In genomic region chr3:96559911-96560850, GRCm38 (mm10) we compare ENCODE assay signal across 8 mouse cellular contexts. TPM values are rescaled to one million over a fixed set of nuclear protein-coding genes. Genes with fewer than 3 reads are reported as not detected.
DNase-seq lines count a peak whose midpoint lies in the region; ATAC-seq and TF ChIP-seq lines count a peak whose summit lies in the region.
"Had no signal": no experiment of that assay in that cellular context is flagged by ENCODE, and none has a peak within 500 bp of the region (broad histone marks: within the 10 kb centered on the region; RNA-seq: fewer than 3 reads in every experiment).

No protein-coding gene starts in this region.

- no peaks in the 10 kb centered on the region for H3K9me3 ChIP-seq in G1E (replicated peaks)
- H3K9me3 ChIP-seq in embryonic facial prominence, embryonic 10.5 days = no peaks in the 10 kb centered on the region
- no peaks in the 10 kb centered on the region for H3K9me3 ChIP-seq in liver, embryonic 13.5 days (replicated peaks)

- no peak overlapping the region for H3K27ac ChIP-seq in embryonic facial prominence, embryonic 10.5 days (replicated peaks)
- peak overlapping the region; percentile 87 for H3K27ac ChIP-seq in liver, embryonic 13.5 days

- WGBS in embryonic facial prominence, embryonic 10.5 days = 93% methylated on average over 23 of the region's 23 CpGs
- 53% methylated on average over 23 of the region's 23 CpGs for WGBS in liver, embryonic 13.5 days (ENCODE audit: insufficient replicate concordance)

- peak overlapping the region; percentile 86 for H3K4me2 ChIP-seq in liver, embryonic 13.5 days

- H3K27me3 ChIP-seq in G1E (ENCODE audit: insufficient read depth, low read length) = no peaks in the 10 kb centered on the region
- H3K27me3 ChIP-seq in embryonic facial prominence, embryonic 10.5 days (replicated peaks; ENCODE audit: low read depth, poor library complexity, severe bottlenecking) = no peaks in the 10 kb centered on the region
- no peaks in the 10 kb centered on the region for H3K27me3 ChIP-seq in liver, embryonic 13.5 days

- peak overlapping the region; percentile 90 for H3K9ac ChIP-seq in liver, embryonic 13.5 days

- ATAC-seq in G1E (ENCODE audit: extremely low read depth, insufficient number of reproducible peaks, low FRiP score, poor library complexity, severe bottlenecking) = no peak
- no peak for ATAC-seq in liver, embryonic 13.5 days (ENCODE audit: low read depth)

- H3K4me1 ChIP-seq in G1E (ENCODE audit: insufficient read depth, low read depth, low read length) = peaks cover 55% of the 10 kb centered on the region
- peaks cover 68% of the 10 kb centered on the region for H3K4me1 ChIP-seq in embryonic facial prominence, embryonic 10.5 days
- peaks cover 80% of the 10 kb centered on the region for H3K4me1 ChIP-seq in liver, embryonic 13.5 days (replicated peaks)

- no peak for DNase-seq in G1E (ENCODE audit: low spot score)
- DNase-seq in embryonic facial prominence, embryonic 10.5 days (ENCODE audit: low spot score) = no peak
- peak; percentile 48 for DNase-seq in heart, postnatal 4 days
- no peak for DNase-seq in liver, embryonic 13.5 days
- no peak for DNase-seq in c-Kit-positive CD71-positive TER-119-positive erythroid progenitor cells, embryonic 14.5 days (ENCODE audit: low spot score)
- no peak for DNase-seq in frontal cortex, adult 2 months (ENCODE audit: extremely low spot score in 1 of 2, low spot score in 1 of 2)
- DNase-seq in embryo, embryonic 10.5 days (ENCODE audit: low spot score) = no peak

- H3K36me3 ChIP-seq in G1E (replicated peaks) = peaks cover 28% of the 10 kb centered on the region
- peaks cover 23% of the 10 kb centered on the region for H3K36me3 ChIP-seq in embryonic facial prominence, embryonic 10.5 days (replicated peaks)
- H3K36me3 ChIP-seq in liver, embryonic 13.5 days = peaks cover 24% of the 10 kb centered on the region

- TF ChIP-seq CTCF in G1E (IDR thresholded peaks at IDR 0.05; ENCODE audit: low read depth, low read length) = no peak

- peak overlapping the region; percentile 80 for H3K4me3 ChIP-seq in G1E (ENCODE audit: low read depth, low read length)
- H3K4me3 ChIP-seq in embryonic facial prominence, embryonic 10.5 days = peak overlapping the region; percentile 80
- H3K4me3 ChIP-seq in liver, embryonic 13.5 days (replicated peaks) = peak overlapping the region; percentile 74

RNA-seq across cellular contexts. Expression of gene Txnip, which starts 2.4 kb away (rescaled TPM):
- total RNA-seq in G1E (2014; fragmentation: Nextera tagmentation) (1,322 and 1,463 TPM in 2 replicates), G1E (2017) (307 and 332 TPM in 2 replicates)
- 16.1 and 19.5 TPM in 2 replicates for polyA plus RNA-seq in G1E (2012)
- polyA plus RNA-seq in embryonic facial prominence, embryonic 10.5 days (2016; fragmentation: Nextera tagmentation; extraction: Ambion mirVana) = 31.2 and 34.9 TPM in 2 replicates
- total RNA-seq in heart, postnatal 4 days (2021) = 100 to 1,000 TPM; 286 to 331 TPM
- 29.7 and 29.9 TPM in 2 replicates for polyA plus RNA-seq in liver, embryonic 13.5 days (2015; fragmentation: Nextera tagmentation; extraction: Ambion mirVana)
- polyA plus RNA-seq in frontal cortex, adult 2 months (2012; rRNA removed) = 27.5 and 27.7 TPM in 2 replicates

RNA-seq across cellular contexts. Expression of gene Gm16253, which starts 16.6 kb away (rescaled TPM):
- total RNA-seq in G1E (2014; fragmentation: Nextera tagmentation) = not detected in 2 replicates
- total RNA-seq in G1E (2017) = not detected in 2 replicates
- not detected in 2 replicates for polyA plus RNA-seq in G1E (2012)
- polyA plus RNA-seq in embryonic facial prominence, embryonic 10.5 days (2016; fragmentation: Nextera tagmentation; extraction: Ambion mirVana) = 1.6 and 1.9 TPM in 2 replicates
- total RNA-seq in heart, postnatal 4 days (2021) = 1 to 10 TPM; 2.5 to 2.9 TPM
- 0.29 TPM in 1 of 2 replicates, not detected in the other for polyA plus RNA-seq in liver, embryonic 13.5 days (2015; fragmentation: Nextera tagmentation; extraction: Ambion mirVana)
- not detected in 2 replicates for polyA plus RNA-seq in frontal cortex, adult 2 months (2012; rRNA removed)
- total RNA-seq: common myeloid progenitor, adult 5-6 weeks had no signal

RNA-seq across cellular contexts. Expression of gene Polr3gl, which starts 33.8 kb away (rescaled TPM):
- total RNA-seq in G1E (2014; fragmentation: Nextera tagmentation) (40.0 and 45.7 TPM in 2 replicates), G1E (2017) (35.4 and 40.7 TPM in 2 replicates)
- 12.0 and 12.5 TPM in 2 replicates for polyA plus RNA-seq in G1E (2012)
- 30.0 and 33.1 TPM in 2 replicates for polyA plus RNA-seq in embryonic facial prominence, embryonic 10.5 days (2016; fragmentation: Nextera tagmentation; extraction: Ambion mirVana)
- total RNA-seq in heart, postnatal 4 days (2021) = 10 to 100 TPM; 20.4 to 24.0 TPM
- polyA plus RNA-seq in liver, embryonic 13.5 days (2015; fragmentation: Nextera tagmentation; extraction: Ambion mirVana) = 13.0 and 13.5 TPM in 2 replicates
- polyA plus RNA-seq in frontal cortex, adult 2 months (2012; rRNA removed) = 67.3 and 84.3 TPM in 2 replicates

RNA-seq across cellular contexts. Expression of gene Hfe2, which starts 35.2 kb away (rescaled TPM):
- not detected in 2 replicates for total RNA-seq in G1E (2014; fragmentation: Nextera tagmentation)
- total RNA-seq in G1E (2017) = not detected in 2 replicates
- polyA plus RNA-seq in G1E (2012) = not detected in 2 replicates
- 1.4 and 1.5 TPM in 2 replicates for polyA plus RNA-seq in embryonic facial prominence, embryonic 10.5 days (2016; fragmentation: Nextera tagmentation; extraction: Ambion mirVana)
- 10 to 100 TPM; 95.6 to 97.0 TPM for total RNA-seq in heart, postnatal 4 days (2021)
- polyA plus RNA-seq in liver, embryonic 13.5 days (2015; fragmentation: Nextera tagmentation; extraction: Ambion mirVana) = 1.3 and 1.7 TPM in 2 replicates
- 0.60 and 1.1 TPM in 2 replicates for polyA plus RNA-seq in frontal cortex, adult 2 months (2012; rRNA removed)
- total RNA-seq: common myeloid progenitor, adult 5-6 weeks had no signal

RNA-seq across cellular contexts. Expression of gene Ankrd34a, which starts 36.3 kb away (rescaled TPM):
- total RNA-seq in G1E (2014; fragmentation: Nextera tagmentation) (not detected in 2 replicates), G1E (2017) (0.05 TPM in 1 of 2 replicates, not detected in the other)
- polyA plus RNA-seq in G1E (2012) = 0.03 and 0.04 TPM in 2 replicates
- 0.66 and 0.99 TPM in 2 replicates for polyA plus RNA-seq in embryonic facial prominence, embryonic 10.5 days (2016; fragmentation: Nextera tagmentation; extraction: Ambion mirVana)
- 1 to 10 TPM; 1.8 to 3.1 TPM for total RNA-seq in heart, postnatal 4 days (2021)
- polyA plus RNA-seq in liver, embryonic 13.5 days (2015; fragmentation: Nextera tagmentation; extraction: Ambion mirVana) = 0.12 and 0.14 TPM in 2 replicates
- 50.2 and 57.4 TPM in 2 replicates for polyA plus RNA-seq in frontal cortex, adult 2 months (2012; rRNA removed)
- total RNA-seq: common myeloid progenitor, adult 5-6 weeks had no signal
